Mouse (Mus musculus): ENCODE results near the gene Thg1l. TPM values are rescaled to one million over a fixed set of nuclear protein-coding genes. Genes with fewer than 3 reads are reported as not detected.

The Thg1l gene
- polyA plus RNA-seq, 1 experiment from 2014 or later: 10.0 TPM

- H3K27me3 ChIP-seq (replicated peaks; ENCODE audit: control insufficient read depth, insufficient read depth, low read length): no peaks in the 10 kb centered on the region
- H3K9me3 ChIP-seq (ENCODE audit: control insufficient read depth, low read length): no peaks in the 10 kb centered on the region
- 83% methylated on average over 8 of the region's 8 CpGs for WGBS
Measured at GRCm38 (mm10) chr11:45938917-45939316, 16.4 kb downstream of the Thg1l start.

DNA sequence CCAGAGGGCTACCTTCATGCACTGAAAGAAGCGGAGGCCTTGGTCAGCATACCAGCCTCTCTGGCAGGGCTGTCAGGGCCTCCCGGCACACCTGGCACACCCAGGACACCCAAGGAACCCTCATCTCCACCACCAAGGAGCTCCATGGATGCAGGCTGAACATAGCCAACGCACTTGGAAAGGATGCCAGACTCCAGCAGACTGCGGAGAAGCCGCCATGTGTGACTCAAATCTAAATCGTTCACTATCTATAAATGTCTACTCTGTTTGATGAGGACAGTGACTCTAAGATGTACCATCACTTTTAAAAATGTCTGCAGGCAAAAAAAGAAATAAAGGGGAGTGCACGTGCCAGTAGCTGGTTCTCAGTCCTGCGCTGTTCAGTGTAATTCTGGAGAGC is 17.8 kb downstream of the Thg1l start:
- no peak overlapping the region for H3K4me2 ChIP-seq (ENCODE audit: low read length)
- H3K27me3 ChIP-seq (replicated peaks; ENCODE audit: control insufficient read depth, insufficient read depth, low read length): no peaks in the 10 kb centered on the region
- H3K9me3 ChIP-seq (ENCODE audit: control insufficient read depth, low read length): no peaks in the 10 kb centered on the region
- WGBS: 96% methylated on average over 8 of the region's 8 CpGs
- no peak overlapping the region for H3K4me3 ChIP-seq (replicated peaks; ENCODE audit: low read length)
- H3K4me1 ChIP-seq (replicated peaks; ENCODE audit: control insufficient read depth, insufficient read depth, low read length): peaks cover 5% of the 10 kb centered on the region
- H3K27ac ChIP-seq (ENCODE audit: low read length): no peak overlapping the region
- H3K36me3 ChIP-seq (ENCODE audit: control insufficient read depth, insufficient read depth): peaks cover 7% of the 10 kb centered on the region; the same call in 1 of the 2 replicates
- no peak for ATAC-seq
- no peak overlapping the region for H3K9ac ChIP-seq (replicated peaks; ENCODE audit: low read depth, low read length)

More at GRCm38 (mm10) chr11:45938917-45939316, 16.4 kb downstream of the Thg1l start:
- no peak overlapping the region for H3K4me2 ChIP-seq (ENCODE audit: low read length)
- H3K9ac ChIP-seq (replicated peaks; ENCODE audit: low read depth, low read length): no peak overlapping the region
- peaks cover 18% of the 10 kb centered on the region for H3K4me1 ChIP-seq (replicated peaks; ENCODE audit: control insufficient read depth, insufficient read depth, low read length)
- no peaks in the 10 kb centered on the region; the same call in 1 of the 2 replicates for H3K36me3 ChIP-seq (ENCODE audit: control insufficient read depth, insufficient read depth)
- H3K4me3 ChIP-seq (replicated peaks; ENCODE audit: low read length): no peak overlapping the region
- no peak for ATAC-seq
- no peak overlapping the region for H3K27ac ChIP-seq (ENCODE audit: low read length)

DNA sequence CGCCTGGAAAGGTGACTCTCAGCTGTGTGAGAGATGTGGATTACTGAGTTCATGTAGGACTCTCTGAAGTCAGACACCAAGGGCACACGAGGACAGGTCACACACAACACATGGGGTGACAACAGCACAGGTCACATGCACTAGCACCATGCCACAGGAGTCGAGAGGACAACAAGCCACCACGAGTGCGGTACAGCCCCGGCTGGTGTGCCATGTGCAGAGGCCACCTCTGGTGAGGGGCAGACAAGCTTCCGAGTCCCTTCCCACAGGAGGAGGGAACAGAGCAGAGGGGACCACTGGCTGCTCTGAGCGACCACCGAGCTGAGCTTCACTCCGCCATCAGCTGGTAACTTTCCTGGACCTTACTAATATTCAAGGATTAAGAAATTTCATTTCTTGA is 22.5 kb downstream of the Thg1l start:
- Histone ChIP-seq H3K4me3 (replicated peaks; ENCODE audit: low read length) (no peak overlapping the region), H3K27ac (ENCODE audit: low read length) (no peak overlapping the region), H3K4me2 (ENCODE audit: low read length) (no peak overlapping the region), H3K36me3 (ENCODE audit: control insufficient read depth, insufficient read depth) (peaks cover 11% of the 10 kb centered on the region; the same call in 1 of the 2 replicates), H3K9me3 (ENCODE audit: control insufficient read depth, low read length) (no peaks in the 10 kb centered on the region), H3K9ac (replicated peaks; ENCODE audit: low read depth, low read length) (no peak overlapping the region), H3K27me3 (replicated peaks; ENCODE audit: control insufficient read depth, insufficient read depth, low read length) (no peaks in the 10 kb centered on the region), H3K4me1 (replicated peaks; ENCODE audit: control insufficient read depth, insufficient read depth, low read length) (no peaks in the 10 kb centered on the region)
- ATAC-seq: no peak
- 95% methylated on average over 10 of the region's 10 CpGs for WGBS

- no peak overlapping the region for H3K4me2 ChIP-seq (ENCODE audit: low read length)
Measured at GRCm38 (mm10) chr11:45929541-45929940, 25.8 kb downstream of the Thg1l start.

DNA sequence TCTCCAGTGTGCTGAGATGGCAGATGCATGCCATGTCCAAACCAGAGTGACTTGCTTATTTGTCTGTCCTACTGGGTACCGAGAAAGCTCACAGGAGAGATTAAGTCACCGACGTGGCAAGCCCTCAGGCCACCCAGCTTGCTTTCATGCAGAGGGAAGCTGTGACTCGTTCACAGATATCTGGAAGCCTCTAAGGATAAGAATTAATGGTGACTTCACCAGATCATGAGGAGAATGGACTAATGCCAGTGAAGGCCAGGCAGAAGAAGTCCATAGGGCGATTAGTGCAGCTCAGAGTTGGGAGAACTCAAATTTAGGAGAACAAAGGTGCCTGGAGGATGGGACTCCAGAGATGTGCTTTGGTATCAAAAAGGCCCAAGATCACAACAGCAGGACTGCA is 27.8 kb downstream of the Thg1l start:
- Histone ChIP-seq H3K9me3 (ENCODE audit: control insufficient read depth, low read length) (no peaks in the 10 kb centered on the region), H3K4me2 (ENCODE audit: low read length) (no peak overlapping the region), H3K27me3 (replicated peaks; ENCODE audit: control insufficient read depth, insufficient read depth, low read length) (no peaks in the 10 kb centered on the region), H3K4me3 (replicated peaks; ENCODE audit: low read length) (no peak overlapping the region), H3K36me3 (ENCODE audit: control insufficient read depth, insufficient read depth) (peaks cover 4% of the 10 kb centered on the region; the same call in 1 of the 2 replicates), H3K27ac (ENCODE audit: low read length) (no peak overlapping the region), H3K4me1 (replicated peaks; ENCODE audit: control insufficient read depth, insufficient read depth, low read length) (no peaks in the 10 kb centered on the region; the same call in 1 of the 2 replicates), H3K9ac (replicated peaks; ENCODE audit: low read depth, low read length) (no peak overlapping the region)
- 57% methylated on average over 5 of the region's 5 CpGs for WGBS
- ATAC-seq: no peak

More at GRCm38 (mm10) chr11:45929541-45929940, 25.8 kb downstream of the Thg1l start:
- 82% methylated on average over 10 of the region's 10 CpGs for WGBS
- no peak overlapping the region for H3K9ac ChIP-seq (replicated peaks; ENCODE audit: low read depth, low read length)
- peaks cover 11% of the 10 kb centered on the region; the same call in 1 of the 2 replicates for H3K36me3 ChIP-seq (ENCODE audit: control insufficient read depth, insufficient read depth)
- H3K9me3 ChIP-seq (ENCODE audit: control insufficient read depth, low read length): no peaks in the 10 kb centered on the region
- no peaks in the 10 kb centered on the region for H3K27me3 ChIP-seq (replicated peaks; ENCODE audit: control insufficient read depth, insufficient read depth, low read length)
- H3K4me1 ChIP-seq (replicated peaks; ENCODE audit: control insufficient read depth, insufficient read depth, low read length): no peaks in the 10 kb centered on the region; the same call in 1 of the 2 replicates
- no peak overlapping the region for H3K4me3 ChIP-seq (replicated peaks; ENCODE audit: low read length)
- ATAC-seq: no peak
- H3K27ac ChIP-seq (ENCODE audit: low read length): no peak overlapping the region

DNA sequence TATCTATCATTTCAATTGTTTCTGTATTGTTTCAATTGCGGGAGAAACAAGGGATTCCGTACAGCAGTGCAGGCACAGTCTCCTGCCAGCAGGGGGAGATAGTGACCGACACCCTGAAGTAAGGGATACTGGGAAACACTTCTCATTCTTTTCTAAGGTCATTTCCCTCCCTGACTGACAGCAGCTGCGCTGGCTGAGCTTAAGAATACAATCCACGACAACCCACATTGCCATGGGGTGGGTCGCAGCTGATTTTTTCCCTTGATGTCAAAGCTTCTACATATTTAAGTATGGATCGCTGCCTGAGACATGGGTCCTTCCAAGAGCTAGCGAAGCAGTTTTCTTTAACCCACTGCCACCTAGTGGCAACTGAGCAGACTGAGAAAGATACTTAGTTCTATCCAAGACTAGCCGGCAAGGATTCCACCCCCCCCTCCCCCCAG is 28.6 kb downstream of the Thg1l start:
- WGBS: under 1% methylated on average over 9 of the region's 9 CpGs
- Histone ChIP-seq H3K4me1 (replicated peaks; ENCODE audit: control insufficient read depth, insufficient read depth, low read length) (no peaks in the 10 kb centered on the region; the same call in 1 of the 2 replicates), H3K27me3 (replicated peaks; ENCODE audit: control insufficient read depth, insufficient read depth, low read length) (no peaks in the 10 kb centered on the region), H3K9me3 (ENCODE audit: control insufficient read depth, low read length) (no peaks in the 10 kb centered on the region), H3K9ac (replicated peaks; ENCODE audit: low read depth, low read length) (peak overlapping the region; percentile 46), H3K4me2 (ENCODE audit: low read length) (peak overlapping the region; percentile 66), H3K4me3 (replicated peaks; ENCODE audit: low read length) (peak overlapping the region; percentile 47), H3K36me3 (ENCODE audit: control insufficient read depth, insufficient read depth) (peaks cover 4% of the 10 kb centered on the region; the same call in 1 of the 2 replicates), H3K27ac (ENCODE audit: low read length) (no peak overlapping the region)
- ATAC-seq: peak; percentile 94

DNA sequence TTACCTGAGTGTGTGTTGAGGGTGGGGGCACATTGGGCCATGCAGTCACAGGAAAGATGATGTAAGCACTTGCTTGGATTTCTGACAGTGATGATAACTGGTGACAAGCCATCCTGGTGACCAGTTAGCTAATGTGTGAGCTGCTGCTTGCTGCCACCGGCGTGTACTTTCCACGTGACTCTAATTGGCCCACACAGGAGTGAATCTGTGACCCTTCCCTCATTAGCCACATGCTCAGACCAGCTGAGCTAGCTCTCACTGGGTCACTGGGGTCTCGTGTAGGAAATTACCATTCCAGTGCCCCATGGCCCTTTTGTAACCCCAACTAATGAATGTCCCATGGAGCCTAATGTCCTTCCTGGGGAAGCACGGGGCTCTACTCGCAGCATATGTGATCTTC is 29.9 kb downstream of the Thg1l start:
- Histone ChIP-seq H3K27me3 (replicated peaks; ENCODE audit: control insufficient read depth, insufficient read depth, low read length) (no peaks in the 10 kb centered on the region), H3K36me3 (ENCODE audit: control insufficient read depth, insufficient read depth) (peaks cover 4% of the 10 kb centered on the region; the same call in 1 of the 2 replicates), H3K27ac (ENCODE audit: low read length) (no peak overlapping the region), H3K9me3 (ENCODE audit: control insufficient read depth, low read length) (no peaks in the 10 kb centered on the region), H3K4me2 (ENCODE audit: low read length) (no peak overlapping the region), H3K4me1 (replicated peaks; ENCODE audit: control insufficient read depth, insufficient read depth, low read length) (no peaks in the 10 kb centered on the region; the same call in 1 of the 2 replicates), H3K4me3 (replicated peaks; ENCODE audit: low read length) (no peak overlapping the region), H3K9ac (replicated peaks; ENCODE audit: low read depth, low read length) (no peak overlapping the region)
- WGBS: 51% methylated on average over 6 of the region's 6 CpGs
- ATAC-seq: no peak

GRCm38 (mm10) chr11:45921480-45921898 is 33.8 kb downstream of the Thg1l start:
- H3K4me3 ChIP-seq (replicated peaks; ENCODE audit: low read length): no peak overlapping the region
- H3K9me3 ChIP-seq (ENCODE audit: control insufficient read depth, low read length): no peaks in the 10 kb centered on the region
- H3K27me3 ChIP-seq (replicated peaks; ENCODE audit: control insufficient read depth, insufficient read depth, low read length): no peaks in the 10 kb centered on the region
- no peak overlapping the region for H3K9ac ChIP-seq (replicated peaks; ENCODE audit: low read depth, low read length)
- H3K36me3 ChIP-seq (ENCODE audit: control insufficient read depth, insufficient read depth): no peaks in the 10 kb centered on the region
- H3K27ac ChIP-seq (ENCODE audit: low read length): no peak overlapping the region
- no peaks in the 10 kb centered on the region; the same call in 1 of the 2 replicates for H3K4me1 ChIP-seq (replicated peaks; ENCODE audit: control insufficient read depth, insufficient read depth, low read length)
- no peak overlapping the region for H3K4me2 ChIP-seq (ENCODE audit: low read length)
- 7% methylated on average over 10 of the region's 10 CpGs for WGBS
- ATAC-seq: no peak

- Histone ChIP-seq H3K9me3 (ENCODE audit: control insufficient read depth, low read length) (no peaks in the 10 kb centered on the region), H3K27ac (ENCODE audit: low read length) (no peak overlapping the region), H3K4me2 (ENCODE audit: low read length) (no peak overlapping the region), H3K27me3 (replicated peaks; ENCODE audit: control insufficient read depth, insufficient read depth, low read length) (no peaks in the 10 kb centered on the region), H3K4me1 (replicated peaks; ENCODE audit: control insufficient read depth, insufficient read depth, low read length) (no peaks in the 10 kb centered on the region), H3K9ac (replicated peaks; ENCODE audit: low read depth, low read length) (no peak overlapping the region), H3K4me3 (replicated peaks; ENCODE audit: low read length) (no peak overlapping the region), H3K36me3 (ENCODE audit: control insufficient read depth, insufficient read depth) (no peaks in the 10 kb centered on the region)
- no peak for ATAC-seq
- 36% methylated on average over 8 of the region's 8 CpGs for WGBS
Measured at GRCm38 (mm10) chr11:45921026-45921425, 34.3 kb downstream of the Thg1l start.

DNA sequence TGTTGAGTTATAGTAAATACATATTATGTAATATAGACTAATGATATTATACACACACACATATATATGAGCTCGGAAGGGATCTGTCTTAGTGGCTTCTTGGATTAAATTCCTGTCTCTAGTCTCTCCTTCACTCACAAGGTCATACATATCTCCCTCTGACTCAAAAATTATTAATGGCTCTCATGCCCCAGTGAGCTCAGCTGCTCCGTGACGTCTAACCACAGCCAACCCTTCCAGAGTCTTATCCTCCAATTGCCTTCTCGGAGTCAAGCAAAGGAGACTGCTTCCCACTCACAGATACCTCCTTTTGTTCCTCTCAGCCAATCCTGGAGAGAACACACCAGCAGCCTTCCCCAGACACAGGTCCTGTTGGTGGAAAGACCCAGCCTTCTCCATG is 36.5 kb downstream of the Thg1l start:
- no peaks in the 10 kb centered on the region for H3K36me3 ChIP-seq (ENCODE audit: control insufficient read depth, insufficient read depth)
- no peaks in the 10 kb centered on the region for H3K27me3 ChIP-seq (replicated peaks; ENCODE audit: control insufficient read depth, insufficient read depth, low read length)
- H3K9me3 ChIP-seq (ENCODE audit: control insufficient read depth, low read length): no peaks in the 10 kb centered on the region
- H3K9ac ChIP-seq (replicated peaks; ENCODE audit: low read depth, low read length): no peak overlapping the region
- no peak for ATAC-seq
- no peak overlapping the region for H3K4me3 ChIP-seq (replicated peaks; ENCODE audit: low read length)
- 87% methylated on average over 4 of the region's 4 CpGs for WGBS
- H3K27ac ChIP-seq (ENCODE audit: low read length): no peak overlapping the region
- H3K4me1 ChIP-seq (replicated peaks; ENCODE audit: control insufficient read depth, insufficient read depth, low read length): no peaks in the 10 kb centered on the region
- no peak overlapping the region for H3K4me2 ChIP-seq (ENCODE audit: low read length)
